Mouse (Mus musculus) CH12.LX (cell line): ENCODE data around the gene Mst1. TPM values are rescaled to one million over a fixed set of nuclear protein-coding genes. Genes with fewer than 3 reads are reported as not detected.

Experiments
- DNase-seq: peaks from one replicate; pipeline ENCODE4 v3.0.0-alpha.2; 2013; ENCODE audit errors: extremely low read depth
- H3K27ac ChIP-seq: 2 replicates; pipeline ENCODE4 v1.5.1; 2012; ENCODE audit warnings: low read depth, mild to moderate bottlenecking, control low read depth, moderate library complexity; ENCODE audit not compliant: insufficient read depth
- H3K27me3 ChIP-seq: replicated peaks from 2 replicates; pipeline ENCODE3; 2012; ENCODE audit warnings: inconsistent platforms
- H3K36me3 ChIP-seq, 2 experiments: replicated peaks in 1 of 2; 2 replicates each; pipeline versions ENCODE3 to v1.6.1; 2012; ENCODE audit warnings: inconsistent platforms in 1 of 2, low read length in 1 of 2, mild to moderate bottlenecking in 1 of 2, mixed read lengths in 1 of 2, moderate library complexity in 1 of 2; ENCODE audit not compliant: control insufficient read depth in 1 of 2, insufficient read depth in 1 of 2
- H3K4me1 ChIP-seq, 2 experiments: 2 replicates each; pipeline ENCODE4 v1.6.1; 2012; ENCODE audit warnings: inconsistent platforms in 1 of 2, moderate library complexity in 1 of 2; ENCODE audit not compliant: insufficient read depth in 2 of 2, control insufficient read depth in 1 of 2
- H3K4me2 ChIP-seq: 2 replicates; pipeline ENCODE4 v1.6.1; 2012; ENCODE audit warnings: low read depth, mild to moderate bottlenecking, control low read depth; ENCODE audit not compliant: poor library complexity, insufficient read depth, severe bottlenecking
- H3K4me3 ChIP-seq, 3 experiments: fragments of 150-350 bp in 1 of 3; sonication (generic) in 1 of 3; replicated peaks in 1 of 3; 2 replicates each; pipeline versions ENCODE3 to v1.5.1; 2011 to 2012; ENCODE audit warnings: low read depth in 2 of 3, low read length in 2 of 3, mild to moderate bottlenecking in 2 of 3, moderate library complexity in 2 of 3, control low read depth in 1 of 3, improper control_type of control experiment in 1 of 3, inconsistent platforms in 1 of 3, mixed read lengths in 1 of 3; ENCODE audit not compliant: poor library complexity in 1 of 3
- H3K79me2 ChIP-seq: replicated peaks from 2 replicates; pipeline ENCODE4 v1.6.1; 2012; ENCODE audit warnings: mild to moderate bottlenecking, moderate library complexity; ENCODE audit not compliant: control insufficient read depth, poor library complexity, insufficient read depth, severe bottlenecking; ENCODE audit errors: extremely low read depth
- H3K9ac ChIP-seq: 2 replicates; pipeline ENCODE4 v1.6.1; 2012; ENCODE audit warnings: low read depth, mild to moderate bottlenecking, control low read depth, moderate library complexity; ENCODE audit not compliant: insufficient read depth
- H3K9me3 ChIP-seq: replicated peaks from 2 replicates; pipeline ENCODE3; 2012; ENCODE audit warnings: low read length, inconsistent platforms, mixed read lengths
- CHD1 ChIP-seq: IDR thresholded peaks from 2 replicates; pipeline ENCODE4 v1.6.1; 2012; ENCODE audit warnings: low read depth, low read length, improper control_type of control experiment, inconsistent platforms
- CHD2 ChIP-seq: IDR thresholded peaks from 2 replicates; pipeline ENCODE4 v1.6.1; 2011; ENCODE audit warnings: low read length, improper control_type of control experiment
- CTCF ChIP-seq, 2 experiments: IDR thresholded peaks in 1 of 2; conservative IDR thresholded peaks in 1 of 2; 2 replicates each; pipeline ENCODE4 v1.5.1; 2011 to 2012; ENCODE audit warnings: low read depth in 2 of 2, low read length in 2 of 2, improper control_type of control experiment in 1 of 2, inconsistent platforms in 1 of 2, mild to moderate bottlenecking in 1 of 2, moderate library complexity in 1 of 2
- E2F4 ChIP-seq: IDR thresholded peaks from 2 replicates; pipeline ENCODE4 v1.6.1; 2011; ENCODE audit warnings: low read depth, low read length, improper control_type of control experiment; ENCODE audit not compliant: insufficient replicate concordance
- ETS1 ChIP-seq: conservative IDR thresholded peaks from 2 replicates; pipeline ENCODE4 v1.6.1; 2012; ENCODE audit warnings: low read depth, mild to moderate bottlenecking, inconsistent platforms, low read length, improper control_type of control experiment, moderate library complexity
- GABPA ChIP-seq: IDR thresholded peaks from 2 replicates; pipeline ENCODE4 v1.6.1; 2012; ENCODE audit warnings: low read depth, low read length, improper control_type of control experiment, inconsistent platforms; ENCODE audit not compliant: insufficient replicate concordance
- HCFC1 ChIP-seq: IDR thresholded peaks from 2 replicates; pipeline ENCODE4 v1.6.1; 2012; ENCODE audit warnings: low read depth, mild to moderate bottlenecking, inconsistent platforms, low read length, improper control_type of control experiment
- IRF4 ChIP-seq: IDR thresholded peaks from 2 replicates; pipeline ENCODE4 v1.6.1; 2014; ENCODE audit warnings: low read depth, mild to moderate bottlenecking, inconsistent platforms, low read length, improper control_type of control experiment
- KAT2A ChIP-seq: IDR thresholded peaks from 2 replicates; pipeline ENCODE4 v1.6.1; 2012; ENCODE audit warnings: low read length, improper control_type of control experiment, inconsistent platforms; ENCODE audit not compliant: insufficient replicate concordance
- MAFK ChIP-seq: IDR thresholded peaks from 2 replicates; pipeline ENCODE4 v1.6.1; 2011; ENCODE audit warnings: low read length, improper control_type of control experiment; ENCODE audit not compliant: insufficient replicate concordance
- MAX ChIP-seq: IDR thresholded peaks from 2 replicates; pipeline ENCODE4 v1.6.1; 2011; ENCODE audit warnings: low read length, improper control_type of control experiment
- MAZ ChIP-seq: IDR thresholded peaks from 2 replicates; pipeline ENCODE4 v1.6.1; 2012; ENCODE audit warnings: low read depth, mild to moderate bottlenecking, inconsistent platforms, low read length, improper control_type of control experiment, moderate library complexity
- MEF2A ChIP-seq: IDR thresholded peaks from 2 replicates; pipeline ENCODE4 v1.6.1; 2014; ENCODE audit warnings: low read depth, mild to moderate bottlenecking, inconsistent platforms, low read length, improper control_type of control experiment, borderline replicate concordance
- NELFE ChIP-seq: IDR thresholded peaks from 2 replicates; pipeline ENCODE4 v1.6.1; 2011; ENCODE audit warnings: low read depth, low read length, improper control_type of control experiment
- PAX5 ChIP-seq: IDR thresholded peaks from 2 replicates; pipeline ENCODE4 v1.6.1; 2012; ENCODE audit warnings: low read length, inconsistent platforms, mixed read lengths
- POLR2AphosphoS2 ChIP-seq: IDR thresholded peaks from 2 replicates; pipeline ENCODE4 v1.6.1; 2011; ENCODE audit warnings: low read depth, low read length, improper control_type of control experiment
- RAD21 ChIP-seq: IDR thresholded peaks from 2 replicates; pipeline ENCODE4 v1.6.1; 2011; ENCODE audit warnings: low read depth, mild to moderate bottlenecking, low read length, improper control_type of control experiment, moderate library complexity
- RCOR1 ChIP-seq: conservative IDR thresholded peaks from 2 replicates; pipeline ENCODE4 v1.6.1; 2012; ENCODE audit warnings: low read depth, mild to moderate bottlenecking, inconsistent platforms, low read length, improper control_type of control experiment
- SIN3A ChIP-seq: IDR thresholded peaks from 2 replicates; pipeline ENCODE4 v1.6.1; 2012; ENCODE audit warnings: low read length, improper control_type of control experiment, inconsistent platforms
- SMC3 ChIP-seq: IDR thresholded peaks from 2 replicates; pipeline ENCODE4 v1.6.1; 2011; ENCODE audit warnings: low read depth, low read length, improper control_type of control experiment
- UBTF ChIP-seq: IDR thresholded peaks from 2 replicates; pipeline ENCODE4 v1.6.1; 2012; ENCODE audit warnings: low read depth, mild to moderate bottlenecking, inconsistent platforms, low read length, improper control_type of control experiment, moderate library complexity
- ZC3H11A ChIP-seq: IDR thresholded peaks from 2 replicates; pipeline ENCODE4 v1.6.1; 2012; ENCODE audit warnings: low read depth, mild to moderate bottlenecking, inconsistent platforms, low read length, improper control_type of control experiment
- ZKSCAN1 ChIP-seq: IDR thresholded peaks from 2 replicates; pipeline ENCODE4 v1.6.1; 2012; ENCODE audit warnings: low read depth, inconsistent platforms, low read length, improper control_type of control experiment, borderline replicate concordance
- ZNF384 ChIP-seq: IDR thresholded peaks from 2 replicates; pipeline ENCODE4 v1.6.1; 2012; ENCODE audit warnings: low read depth, low read length, improper control_type of control experiment, inconsistent platforms
- dilution Hi-C: fragments of 300-500 bp; cut with MboI; formaldehyde crosslinking; loops from 2 replicates; pipeline ENCODE4 v1.14.3; 2020; ENCODE audit warnings: low sequenced_read_pairs; ENCODE audit not compliant: extremely low pct_unique_long_range_greater_than_20kb, extremely low pct_ligation_motif_present
- in situ Hi-C: fragments of 300-500 bp; cut with MboI; formaldehyde crosslinking; loops from 3 replicates; pipeline ENCODE4 v1.14.3; 2019; ENCODE audit warnings: low sequenced_read_pairs, low pct_ligation_motif_present, low pct_unique_long_range_greater_than_20kb, mixed read lengths
- polyA plus RNA-seq: library from polyadenylated mRNA; unstranded; fragments of >175 nt; gene quantifications from 2 replicates; pipeline ENCODE4 v1.2.1, GENCODE M21; 2012; ENCODE audit warnings: low read depth; ENCODE audit not compliant: insufficient read length
- total RNA-seq, 2 experiments: library from RNA; depleted of rRNA; stranded (reverse); fragments of 300-350 nt in 1 of 2; fragments of >200 nt in 1 of 2; gene quantifications; 2 replicates each; pipeline ENCODE4 v1.2.3; 2012 to 2014

Gene Mst1
- total and polyA plus RNA-seq, 3 experiments: 16.9 to 59.6 (median 21.4) TPM

GRCm38 (mm10) chr9:108067900-108068299 lies 12.3 kb upstream of the Mst1 start:
- H3K36me3 ChIP-seq: peaks cover 90 to 98% of the 10 kb centered on the region in 2 experiments
- H3K79me2 ChIP-seq: no peaks in the 10 kb centered on the region
- no peak overlapping the region for H3K4me2 ChIP-seq
- H3K9ac ChIP-seq: no peak overlapping the region
- in situ Hi-C loops: loop anchor here (5.0 kb wide), 1 partner anchor 156 kb away; no protein-coding TSS in a partner anchor
- dilution Hi-C loops: no loop called here
- no peaks in the 10 kb centered on the region for H3K27me3 ChIP-seq
- H3K9me3 ChIP-seq: no peaks in the 10 kb centered on the region
- TF ChIP-seq GABPA: no peak
- TF ChIP-seq NELFE: 0 out of 2 replicates have a peak, but pooled peaks have one; percentile 18
- peak; percentile 77 for TF ChIP-seq RAD21
- TF ChIP-seq CTCF (conservative IDR thresholded peaks at IDR 0.05 in 1 of 2, IDR thresholded peaks at IDR 0.05 in 1 of 2; ENCODE audit: low read depth in 2 of 2, low read length in 2 of 2): peak; percentile 88 to 99
- TF ChIP-seq SMC3: peak; percentile 65
- TF ChIP-seq MAX: no peak
- DNase-seq: peak; percentile 86
- no peak overlapping the region for H3K4me3 ChIP-seq
- no peaks in the 10 kb centered on the region for H3K4me1 ChIP-seq
- no peak overlapping the region for H3K27ac ChIP-seq

- H3K36me3 ChIP-seq: peaks cover 86 to 97% of the 10 kb centered on the region in 2 experiments
- no peak for DNase-seq
Observed at GRCm38 (mm10) chr9:108069007-108069406, 11.2 kb upstream of the Mst1 start.

GRCm38 (mm10) chr9:108069529-108069928 lies 10.7 kb upstream of the Mst1 start:
- H3K9me3 ChIP-seq: no peaks in the 10 kb centered on the region
- in situ Hi-C loops (loop anchor here (5.0 kb wide), 1 partner anchor 157 kb away; no protein-coding TSS in a partner anchor), dilution Hi-C loops (no loop called here)
- TF ChIP-seq ZC3H11A (no peak), PAX5 (no peak), RCOR1 (no peak), E2F4 (no peak), MAFK (no peak), POLR2AphosphoS2 (no peak), SIN3A (no peak), RAD21 (no peak), SMC3 (no peak), GABPA (no peak)
- no peak overlapping the region for H3K9ac ChIP-seq
- H3K27ac ChIP-seq: no peak overlapping the region
- no peaks in the 10 kb centered on the region for H3K79me2 ChIP-seq
- H3K4me1 ChIP-seq: no peaks in the 10 kb centered on the region
- H3K36me3 ChIP-seq: peaks cover 80 to 95% of the 10 kb centered on the region in 2 experiments
- H3K4me3 ChIP-seq: no peak overlapping the region
- H3K27me3 ChIP-seq: no peaks in the 10 kb centered on the region
- DNase-seq: no peak
- H3K4me2 ChIP-seq: no peak overlapping the region

More at GRCm38 (mm10) chr9:108069007-108069406, 11.2 kb upstream of the Mst1 start:
- no peak overlapping the region for H3K9ac ChIP-seq
- TF ChIP-seq CHD2: no peak
- TF ChIP-seq HCFC1: no peak
- TF ChIP-seq IRF4: no peak
- TF ChIP-seq CHD1: no peak
- no peak for TF ChIP-seq MEF2A
- TF ChIP-seq UBTF: no peak
- no peak for TF ChIP-seq ETS1
- no peak for TF ChIP-seq RAD21
- TF ChIP-seq CTCF (conservative IDR thresholded peaks at IDR 0.05 in 1 of 2, IDR thresholded peaks at IDR 0.05 in 1 of 2; ENCODE audit: low read depth in 2 of 2, low read length in 2 of 2): no peak
- no peak for TF ChIP-seq SMC3
- TF ChIP-seq MAFK: no peak
- TF ChIP-seq SIN3A: no peak
- TF ChIP-seq KAT2A: no peak
- no peak for TF ChIP-seq RCOR1
- no peak for TF ChIP-seq ZKSCAN1
- no peak for TF ChIP-seq E2F4
- no peak for TF ChIP-seq MAZ
- no peak for TF ChIP-seq ZNF384
- H3K4me1 ChIP-seq: no peaks in the 10 kb centered on the region
- in situ Hi-C loops: loop anchor here (5.0 kb wide), 1 partner anchor 157 kb away; no protein-coding TSS in a partner anchor
- no peak overlapping the region for H3K4me2 ChIP-seq
- H3K79me2 ChIP-seq: no peaks in the 10 kb centered on the region
- no peaks in the 10 kb centered on the region for H3K9me3 ChIP-seq
- H3K4me3 ChIP-seq: no peak overlapping the region
- H3K27ac ChIP-seq: no peak overlapping the region
- dilution Hi-C loops: no loop called here
- no peaks in the 10 kb centered on the region for H3K27me3 ChIP-seq
